Mouse (Mus musculus): ENCODE results near the gene Dusp14. TPM values are rescaled to one million over a fixed set of nuclear protein-coding genes. Genes with fewer than 3 reads are reported as not detected.

The Dusp14 gene
- polyA plus RNA-seq, 1 experiment from 2014 or later: 13.1 TPM

DNA sequence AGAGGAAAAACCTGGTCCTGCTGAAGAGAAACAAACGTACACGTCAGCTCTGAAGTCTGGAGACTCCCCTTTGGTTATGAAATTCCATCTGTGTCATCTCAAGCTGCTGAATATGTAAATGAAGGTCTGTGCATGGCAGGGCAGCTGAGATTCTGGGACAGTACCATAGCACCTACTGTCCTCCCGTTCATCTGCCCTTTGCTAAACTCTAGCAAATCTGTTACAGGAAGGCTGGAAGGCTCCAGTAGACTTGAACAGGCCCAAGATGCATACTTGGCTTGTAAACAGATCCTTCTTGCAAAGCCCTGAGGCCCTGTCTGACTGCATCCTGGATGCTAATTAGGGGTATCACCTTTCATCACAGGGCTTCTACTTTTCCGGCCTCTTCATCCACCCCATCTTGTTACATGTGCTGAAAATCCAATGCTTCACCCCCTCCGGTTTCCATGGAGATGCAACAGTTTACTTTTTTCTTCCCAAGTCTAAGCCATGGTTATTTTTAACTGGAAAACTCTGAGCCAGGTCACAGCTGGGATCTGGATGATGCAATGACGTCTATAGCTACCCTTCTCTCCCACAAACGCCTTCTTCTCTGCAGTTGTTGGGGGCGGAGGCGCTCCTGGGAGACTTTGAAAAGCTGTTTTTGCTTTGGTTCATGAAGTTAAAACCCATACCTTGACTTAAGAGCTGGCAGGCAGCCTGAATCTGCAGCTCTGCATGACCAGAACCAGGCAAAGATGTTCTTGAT is 4.0 kb upstream of the Dusp14 start:
- 59% methylated on average over 9 of the region's 9 CpGs for WGBS
- no peak for ATAC-seq
- Histone ChIP-seq H3K36me3 (ENCODE audit: control insufficient read depth, insufficient read depth, low read length) (no peaks in the 10 kb centered on the region), H3K4me1 (ENCODE audit: control insufficient read depth, insufficient read depth, low read depth, low read length) (peaks cover 4% of the 10 kb centered on the region), H3K4me2 (ENCODE audit: low read length) (no peak overlapping the region), H3K9ac (ENCODE audit: low read depth, low read length) (no peak overlapping the region), H3K9me3 (ENCODE audit: control insufficient read depth, low read length) (no peaks in the 10 kb centered on the region), H3K27ac (ENCODE audit: low read depth, low read length) (no peak overlapping the region), H3K4me3 (ENCODE audit: low read length) (no peak overlapping the region), H3K27me3 (replicated peaks; ENCODE audit: control insufficient read depth, insufficient read depth, low read length) (peaks cover 6% of the 10 kb centered on the region; the same call in 1 of the 2 replicates)

DNA sequence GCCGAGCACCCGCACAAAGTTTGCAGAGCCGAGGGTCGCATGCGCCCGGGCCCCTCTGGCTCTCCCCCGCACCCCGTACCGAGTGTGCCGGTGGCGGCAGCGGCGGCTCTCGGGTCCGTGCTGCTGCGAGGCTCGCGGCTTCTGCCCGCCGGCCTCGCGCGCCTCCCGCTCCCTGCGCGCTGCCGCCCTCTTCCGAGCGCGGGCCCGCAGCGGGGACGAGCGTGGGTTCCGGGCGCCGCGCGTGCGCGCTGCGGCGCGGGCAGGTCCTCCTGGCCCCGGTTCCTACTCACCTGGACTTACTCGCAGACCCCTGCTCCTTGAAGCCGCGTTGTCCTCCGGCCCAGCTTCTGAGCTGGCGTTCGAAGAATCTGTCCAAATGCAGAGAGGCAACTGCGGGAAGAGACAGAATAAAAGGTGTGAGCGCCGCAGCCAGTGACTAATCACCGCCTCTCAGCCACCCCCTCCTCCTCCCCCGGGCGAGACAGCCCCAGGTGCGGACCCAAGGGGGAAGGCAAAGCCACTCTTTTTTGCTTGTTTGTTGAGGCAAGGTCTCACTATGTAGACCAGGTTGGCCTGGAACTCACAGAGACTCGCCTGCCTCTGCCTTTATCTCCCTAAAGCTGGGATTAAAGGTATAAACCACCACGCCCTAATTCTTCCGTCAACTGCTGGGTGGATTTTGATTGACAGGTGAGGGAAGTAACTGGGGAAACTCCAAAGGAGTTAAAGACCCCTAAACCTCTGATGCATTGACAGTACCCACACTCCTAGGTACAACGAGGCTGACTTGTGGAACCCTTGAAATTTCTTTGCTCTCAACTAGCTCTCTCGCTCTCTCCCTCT is 649 bp downstream of the Dusp14 start:
- WGBS: 3% methylated on average over 44 of the region's 63 CpGs
- peak overlapping the region; percentile 55 for H3K27ac ChIP-seq (ENCODE audit: low read depth, low read length)
- H3K4me1 ChIP-seq (ENCODE audit: control insufficient read depth, insufficient read depth, low read depth, low read length): peaks cover 14% of the 10 kb centered on the region
- H3K9me3 ChIP-seq (ENCODE audit: control insufficient read depth, low read length): no peaks in the 10 kb centered on the region
- peak; percentile 78 for ATAC-seq
- peak overlapping the region; percentile 80 for H3K4me2 ChIP-seq (ENCODE audit: low read length)
- H3K4me3 ChIP-seq (ENCODE audit: low read length): peak overlapping the region; percentile 76
- H3K9ac ChIP-seq (ENCODE audit: low read depth, low read length): peak overlapping the region; percentile 76
- H3K27me3 ChIP-seq (replicated peaks; ENCODE audit: control insufficient read depth, insufficient read depth, low read length): peaks cover 8% of the 10 kb centered on the region
- no peaks in the 10 kb centered on the region for H3K36me3 ChIP-seq (ENCODE audit: control insufficient read depth, insufficient read depth, low read length)

DNA sequence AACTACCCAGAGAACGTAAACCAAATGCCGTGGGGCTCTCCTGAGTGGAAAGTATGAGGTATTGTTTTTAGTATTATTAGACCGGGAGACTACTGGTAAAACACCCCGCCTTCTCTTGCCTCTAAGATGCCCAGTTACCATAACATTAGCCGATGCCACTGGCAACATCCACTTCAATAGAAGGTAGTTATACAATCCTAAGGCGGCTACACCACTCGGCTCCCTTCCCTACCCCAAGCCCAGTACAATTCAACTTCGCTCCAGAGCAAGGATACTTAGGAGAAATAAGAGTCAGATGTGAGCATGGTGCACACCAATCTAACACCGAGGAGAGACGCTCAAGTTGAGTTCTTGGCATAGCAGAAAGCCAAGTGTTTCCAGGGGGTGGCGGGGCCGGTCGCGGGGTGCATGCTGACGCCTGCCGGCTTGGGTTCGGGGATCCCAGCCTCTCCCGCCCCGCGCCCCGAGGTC is 1.3 kb downstream of the Dusp14 start:
- Histone ChIP-seq H3K4me1 (ENCODE audit: control insufficient read depth, insufficient read depth, low read depth, low read length) (peaks cover 14% of the 10 kb centered on the region), H3K27ac (ENCODE audit: low read depth, low read length) (peak overlapping the region; percentile 55; the same call in 1 of the 2 replicates), H3K4me3 (ENCODE audit: low read length) (peak overlapping the region; percentile 76), H3K9me3 (ENCODE audit: control insufficient read depth, low read length) (no peaks in the 10 kb centered on the region), H3K4me2 (ENCODE audit: low read length) (peak overlapping the region; percentile 80), H3K36me3 (ENCODE audit: control insufficient read depth, insufficient read depth, low read length) (no peaks in the 10 kb centered on the region), H3K27me3 (replicated peaks; ENCODE audit: control insufficient read depth, insufficient read depth, low read length) (peaks cover 8% of the 10 kb centered on the region), H3K9ac (ENCODE audit: low read depth, low read length) (peak overlapping the region; percentile 76)
- ATAC-seq: peak; percentile 69
- under 1% methylated on average over 21 of the region's 21 CpGs for WGBS

DNA sequence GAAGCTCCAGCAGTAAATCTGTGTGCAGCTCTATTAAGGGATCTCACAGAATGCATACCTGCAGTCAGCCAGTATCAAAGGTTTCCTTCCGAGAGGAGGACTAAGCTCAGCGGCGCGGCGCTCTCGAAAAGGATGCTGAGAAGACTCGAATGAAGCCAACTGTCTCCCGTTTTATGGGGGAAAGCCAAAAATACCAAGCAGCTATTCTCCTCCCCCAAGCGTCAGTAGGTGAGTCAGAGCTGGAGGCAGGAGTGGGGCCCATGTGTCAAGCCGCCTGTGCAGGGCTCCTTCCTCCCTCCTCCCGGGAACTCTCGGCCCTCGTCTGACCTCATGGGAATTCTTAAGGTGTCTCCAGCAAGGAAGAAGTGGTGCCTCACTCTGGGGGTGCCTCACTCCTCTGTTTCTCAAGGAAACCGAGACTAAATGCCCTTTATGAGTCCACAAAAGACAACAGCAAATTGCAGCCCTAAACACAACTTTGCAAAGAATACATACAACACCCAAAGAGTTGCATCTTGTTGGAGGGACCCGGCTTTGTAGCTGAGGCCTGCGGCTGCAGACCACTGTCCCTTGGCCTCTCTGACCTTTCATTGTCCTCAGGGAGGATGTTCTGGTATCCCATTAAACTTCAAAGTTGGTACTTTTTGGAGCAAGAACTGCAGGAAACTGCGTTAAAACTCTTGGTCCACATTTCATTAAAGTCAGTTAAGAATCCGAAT is 2.0 kb downstream of the Dusp14 start:
- Histone ChIP-seq H3K9ac (ENCODE audit: low read depth, low read length) (no peak overlapping the region; the same call in 1 of the 2 replicates), H3K4me1 (ENCODE audit: control insufficient read depth, insufficient read depth, low read depth, low read length) (peaks cover 14% of the 10 kb centered on the region), H3K4me3 (ENCODE audit: low read length) (peak overlapping the region; percentile 76), H3K4me2 (ENCODE audit: low read length) (peak overlapping the region; percentile 80), H3K27ac (ENCODE audit: low read depth, low read length) (no peak overlapping the region), H3K9me3 (ENCODE audit: control insufficient read depth, low read length) (no peaks in the 10 kb centered on the region), H3K36me3 (ENCODE audit: control insufficient read depth, insufficient read depth, low read length) (no peaks in the 10 kb centered on the region), H3K27me3 (replicated peaks; ENCODE audit: control insufficient read depth, insufficient read depth, low read length) (peaks cover 8% of the 10 kb centered on the region)
- no peak for ATAC-seq
- 3% methylated on average over 18 of the region's 18 CpGs for WGBS

DNA sequence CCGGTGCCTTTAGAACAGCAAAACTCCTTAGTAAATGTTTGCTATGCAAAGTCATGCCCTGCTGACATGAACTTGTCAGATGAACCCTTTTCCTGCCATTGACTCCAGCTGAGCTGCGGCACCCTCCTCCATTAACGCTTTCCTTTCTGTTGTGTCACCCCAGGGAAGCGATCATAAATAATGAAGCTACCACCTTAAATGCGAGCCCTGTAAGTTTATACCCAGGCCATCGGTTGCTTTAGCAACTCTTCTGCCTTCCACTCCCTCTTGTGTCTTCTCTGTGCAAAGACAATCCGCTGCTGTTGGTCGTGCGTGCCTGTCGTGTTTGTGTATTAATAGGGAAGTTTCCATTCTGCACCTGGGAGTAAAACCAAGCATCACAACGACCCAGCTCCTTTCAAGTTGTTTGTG is 3.0 kb downstream of the Dusp14 start:
- WGBS: 1% methylated on average over 11 of the region's 11 CpGs
- no peaks in the 10 kb centered on the region for H3K9me3 ChIP-seq (ENCODE audit: control insufficient read depth, low read length)

DNA sequence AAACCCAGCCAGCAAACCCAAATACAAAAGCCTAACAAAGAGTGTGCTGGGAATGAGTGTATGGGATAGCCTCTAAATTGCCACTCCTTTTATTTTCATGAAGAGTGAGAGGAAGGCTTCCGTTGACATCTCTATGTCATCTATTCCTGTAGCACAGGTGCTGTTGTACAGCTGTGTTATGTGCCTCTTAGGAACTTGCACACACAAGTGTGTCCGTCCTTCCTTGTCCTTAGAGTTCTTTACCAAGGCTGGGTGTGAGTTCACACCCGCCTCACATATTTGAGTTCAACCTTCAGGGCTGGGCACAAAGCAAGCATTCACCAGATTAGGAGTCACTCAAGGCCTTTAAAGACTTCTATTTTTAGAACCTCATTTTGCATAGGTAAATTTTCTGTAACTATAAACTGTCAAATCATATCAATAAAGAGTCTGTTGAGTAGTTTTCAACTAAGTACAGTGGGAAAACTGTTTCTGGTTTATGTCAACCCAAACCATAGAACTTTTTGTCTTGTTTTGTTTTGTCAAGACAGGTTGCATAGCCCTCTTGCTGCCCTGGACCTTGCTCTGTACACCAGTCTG is 5.3 kb downstream of the Dusp14 start:
- ATAC-seq: no peak

More for the DNA sequence above, 3.0 kb downstream of the Dusp14 start:
- Histone ChIP-seq H3K4me1 (ENCODE audit: control insufficient read depth, insufficient read depth, low read depth, low read length) (peaks cover 14% of the 10 kb centered on the region), H3K27ac (ENCODE audit: low read depth, low read length) (no peak overlapping the region), H3K36me3 (ENCODE audit: control insufficient read depth, insufficient read depth, low read length) (no peaks in the 10 kb centered on the region), H3K4me2 (ENCODE audit: low read length) (peak overlapping the region; percentile 8; the same call in 1 of the 2 replicates), H3K4me3 (ENCODE audit: low read length) (no peak overlapping the region), H3K9ac (ENCODE audit: low read depth, low read length) (no peak overlapping the region), H3K27me3 (replicated peaks; ENCODE audit: control insufficient read depth, insufficient read depth, low read length) (peaks cover 8% of the 10 kb centered on the region)
- ATAC-seq: no peak

DNA sequence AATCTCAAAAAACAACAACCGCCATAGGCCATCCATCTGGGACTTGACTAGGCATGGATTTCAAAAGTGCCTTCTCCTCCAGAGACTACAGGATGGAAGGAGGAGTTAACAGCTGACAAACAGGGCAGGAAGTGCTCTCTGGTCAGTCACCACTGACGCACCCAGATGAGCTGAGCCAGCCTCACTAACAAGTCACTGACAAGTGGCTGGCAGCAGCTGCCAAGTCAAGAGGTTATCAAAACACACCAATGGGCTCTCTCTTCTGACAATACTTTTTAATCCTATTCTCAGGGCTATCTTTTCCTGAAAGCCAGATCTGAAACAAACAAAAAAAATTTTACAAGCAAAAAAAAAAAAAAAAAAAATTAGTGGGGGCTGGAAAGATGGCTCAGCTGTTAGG is 6.3 kb downstream of the Dusp14 start:
- Histone ChIP-seq H3K27ac (ENCODE audit: low read depth, low read length) (no peak overlapping the region), H3K4me3 (ENCODE audit: low read length) (no peak overlapping the region), H3K4me1 (ENCODE audit: control insufficient read depth, insufficient read depth, low read depth, low read length) (peaks cover 10% of the 10 kb centered on the region), H3K9me3 (ENCODE audit: control insufficient read depth, low read length) (no peaks in the 10 kb centered on the region), H3K4me2 (ENCODE audit: low read length) (no peak overlapping the region), H3K27me3 (replicated peaks; ENCODE audit: control insufficient read depth, insufficient read depth, low read length) (peaks cover 2% of the 10 kb centered on the region; the same call in 1 of the 2 replicates), H3K9ac (ENCODE audit: low read depth, low read length) (no peak overlapping the region), H3K36me3 (ENCODE audit: control insufficient read depth, insufficient read depth, low read length) (no peaks in the 10 kb centered on the region)
- 58% methylated on average over 2 of the region's 2 CpGs for WGBS
- ATAC-seq: no peak

More for the DNA sequence above, 5.3 kb downstream of the Dusp14 start:
- Histone ChIP-seq H3K27me3 (replicated peaks; ENCODE audit: control insufficient read depth, insufficient read depth, low read length) (peaks cover 2% of the 10 kb centered on the region; the same call in 1 of the 2 replicates), H3K4me1 (ENCODE audit: control insufficient read depth, insufficient read depth, low read depth, low read length) (peaks cover 12% of the 10 kb centered on the region), H3K9me3 (ENCODE audit: control insufficient read depth, low read length) (no peaks in the 10 kb centered on the region), H3K9ac (ENCODE audit: low read depth, low read length) (no peak overlapping the region), H3K27ac (ENCODE audit: low read depth, low read length) (no peak overlapping the region), H3K4me2 (ENCODE audit: low read length) (no peak overlapping the region), H3K4me3 (ENCODE audit: low read length) (no peak overlapping the region), H3K36me3 (ENCODE audit: control insufficient read depth, insufficient read depth, low read length) (no peaks in the 10 kb centered on the region)
- WGBS: 91% methylated on average over 3 of the region's 3 CpGs

DNA sequence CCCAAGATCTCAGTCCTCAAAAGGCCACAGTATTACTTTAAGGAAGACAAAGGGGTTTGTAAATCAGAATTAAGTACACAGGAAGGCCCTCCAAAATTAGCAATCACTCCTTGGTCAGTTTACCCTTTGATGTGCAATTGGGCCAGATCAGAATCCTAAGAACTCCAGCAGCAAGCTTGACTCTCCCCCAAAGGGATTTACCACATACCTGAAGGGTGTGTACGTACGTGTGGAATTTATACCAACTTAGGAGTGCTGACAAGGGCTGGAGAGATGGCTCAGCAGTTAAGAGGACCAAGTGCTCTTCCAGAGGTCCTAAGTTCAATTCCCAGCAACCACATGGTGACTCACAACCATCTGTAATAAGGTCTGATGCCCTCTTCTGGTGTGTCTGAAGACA is 7.2 kb downstream of the Dusp14 start:
- Histone ChIP-seq H3K27ac (ENCODE audit: low read depth, low read length) (no peak overlapping the region), H3K4me1 (ENCODE audit: control insufficient read depth, insufficient read depth, low read depth, low read length) (peaks cover 2% of the 10 kb centered on the region; the same call in 1 of the 2 replicates), H3K4me3 (ENCODE audit: low read length) (no peak overlapping the region), H3K36me3 (ENCODE audit: control insufficient read depth, insufficient read depth, low read length) (no peaks in the 10 kb centered on the region), H3K9ac (ENCODE audit: low read depth, low read length) (no peak overlapping the region), H3K9me3 (ENCODE audit: control insufficient read depth, low read length) (no peaks in the 10 kb centered on the region), H3K4me2 (ENCODE audit: low read length) (no peak overlapping the region), H3K27me3 (replicated peaks; ENCODE audit: control insufficient read depth, insufficient read depth, low read length) (no peaks in the 10 kb centered on the region; the same call in 1 of the 2 replicates)
- WGBS: 94% methylated on average over 2 of the region's 2 CpGs
- ATAC-seq: no peak

All from hindbrain, embryonic 16.5 days (tissue).